Mouse (Mus musculus): ENCODE results near the gene Afp.

Afp gene

DNA sequence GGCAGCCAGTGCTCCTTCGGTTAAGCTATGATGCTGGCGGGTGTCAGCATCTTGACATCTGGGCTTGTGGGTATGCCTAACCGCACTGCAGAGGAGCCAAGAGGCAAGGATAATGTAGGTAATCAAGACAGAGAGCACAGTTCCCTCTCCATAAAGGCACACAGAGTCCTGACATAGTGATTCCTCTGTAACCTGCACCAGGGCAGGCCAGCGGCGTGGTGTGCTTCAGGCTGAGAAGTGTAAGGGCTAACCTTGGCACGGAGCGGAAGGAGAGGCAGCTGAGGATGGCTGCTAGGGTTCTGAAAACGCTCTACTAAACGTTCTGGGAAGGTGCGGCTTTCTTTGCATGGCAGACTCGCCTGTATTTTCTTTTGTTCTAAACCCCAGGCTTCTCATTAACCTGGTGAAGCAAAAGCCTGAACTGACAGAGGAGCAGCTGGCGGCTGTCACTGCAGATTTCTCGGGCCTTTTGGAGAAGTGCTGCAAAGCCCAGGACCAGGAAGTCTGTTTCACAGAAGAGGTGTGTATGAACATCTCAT lies 16.9 kb downstream of the Afp start:
- DNase-seq (ENCODE audit: low spot score) = no peak

DNA sequence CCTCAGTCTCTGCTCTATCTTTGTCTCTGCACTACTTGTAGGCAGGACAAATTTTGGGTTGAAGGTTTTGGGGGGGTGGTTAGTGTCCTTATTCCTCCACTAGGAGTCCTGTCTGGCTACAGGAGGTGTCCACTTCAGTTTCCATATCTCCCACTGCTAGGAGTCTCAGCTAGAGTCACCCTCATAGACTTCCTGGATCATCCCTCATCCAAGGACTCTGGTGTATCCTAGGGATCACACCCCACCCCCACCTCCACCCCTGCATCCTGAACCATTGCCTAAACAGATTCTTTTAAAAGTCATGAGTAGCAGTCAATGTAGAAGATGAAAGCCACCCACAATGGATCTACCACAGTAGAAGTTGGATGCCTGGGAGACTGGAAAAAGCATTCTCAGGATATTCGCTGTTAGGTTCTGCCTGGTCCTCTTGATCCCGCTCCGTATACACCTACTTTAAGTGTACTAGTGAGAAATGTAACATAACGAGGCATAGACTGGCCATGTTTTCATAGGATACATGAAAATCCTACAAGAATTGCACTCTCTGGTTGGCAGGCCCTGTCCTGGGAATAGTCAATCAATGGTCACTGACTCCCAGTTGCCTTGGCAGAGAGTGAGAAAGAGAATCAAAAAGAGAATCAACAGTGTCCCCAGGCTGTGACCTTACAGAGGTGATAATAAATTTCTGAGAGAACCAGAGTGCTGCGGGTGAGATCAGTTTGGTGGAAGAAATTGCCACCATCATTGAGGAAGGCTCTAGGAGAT lies 19.5 kb downstream of the Afp start:
- DNase-seq (ENCODE audit: low spot score) = no peak

- DNase-seq (ENCODE audit: low spot score) = no peak
Measured at GRCm38 (mm10) chr5:90512288-90512955, 21.9 kb downstream of the Afp start.

- DNase-seq (ENCODE audit: low spot score) = no peak
Measured at GRCm38 (mm10) chr5:90515561-90515960, 25.0 kb downstream of the Afp start.

- no peak for DNase-seq (ENCODE audit: low spot score)
Measured at GRCm38 (mm10) chr5:90518356-90519100, 28.0 kb downstream of the Afp start, which contains the start of gene Afm. Gene Afm (plus strand): TSS chr5:90518932.

- no peak for DNase-seq (ENCODE audit: low spot score)
Measured at GRCm38 (mm10) chr5:90551191-90551590, 60.7 kb downstream of the Afp start.

- DNase-seq (ENCODE audit: low spot score) = no peak
Measured at GRCm38 (mm10) chr5:90556052-90556451, 65.5 kb downstream of the Afp start.

All from c-Kit-positive CD71-positive TER-119-positive erythroid progenitor cells, embryonic 14.5 days (primary cell).